Mouse (Mus musculus) olfactory bulb, adult 2 months (tissue): Measurements from ENCODE around the gene Timeless.

ENCODE experiments used
- CTCF ChIP-seq: fragments of 200-500 bp; IDR thresholded peaks from 2 replicates; pipeline ENCODE4 v1.5.1; 2012; ENCODE audit warnings: low read depth, mild to moderate bottlenecking, low read length, moderate library complexity; ENCODE audit not compliant: insufficient read depth
- POLR2A ChIP-seq: fragments of 200-500 bp; IDR thresholded peaks from 2 replicates; pipeline ENCODE4 v1.6.1; 2012; ENCODE audit warnings: mild to moderate bottlenecking, low read depth, low read length, moderate library complexity; ENCODE audit not compliant: insufficient read depth

DNA sequence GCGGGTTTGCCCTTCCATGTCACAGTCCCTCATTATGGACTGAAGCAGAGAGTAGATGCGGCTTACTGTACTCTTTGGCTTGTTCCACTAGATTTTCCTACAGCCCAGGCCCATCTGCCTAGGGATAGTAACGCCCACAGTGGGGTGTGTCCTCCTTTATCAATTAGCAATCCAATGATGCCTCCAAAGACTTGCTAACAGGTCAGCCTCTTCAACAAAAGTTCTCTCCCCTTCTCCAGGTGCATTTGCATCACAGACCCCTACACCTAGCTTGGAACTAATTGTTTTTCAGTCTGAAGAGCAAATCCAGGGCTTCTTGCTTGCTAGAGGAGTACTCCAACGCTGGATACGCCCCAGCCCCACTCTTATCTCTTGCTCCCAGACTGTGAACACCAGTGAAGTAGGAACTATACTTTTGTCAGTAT, 44.7 kb upstream of the Timeless start:
- TF ChIP-seq POLR2A: no peak
- no peak for TF ChIP-seq CTCF
